Mouse (Mus musculus): ENCODE measurements around the gene Etnk1. TPM values are rescaled to one million over a fixed set of nuclear protein-coding genes. Genes with fewer than 3 reads are reported as not detected.

Etnk1 gene
- polyA plus RNA-seq, 1 experiment, result 113 TPM

DNA sequence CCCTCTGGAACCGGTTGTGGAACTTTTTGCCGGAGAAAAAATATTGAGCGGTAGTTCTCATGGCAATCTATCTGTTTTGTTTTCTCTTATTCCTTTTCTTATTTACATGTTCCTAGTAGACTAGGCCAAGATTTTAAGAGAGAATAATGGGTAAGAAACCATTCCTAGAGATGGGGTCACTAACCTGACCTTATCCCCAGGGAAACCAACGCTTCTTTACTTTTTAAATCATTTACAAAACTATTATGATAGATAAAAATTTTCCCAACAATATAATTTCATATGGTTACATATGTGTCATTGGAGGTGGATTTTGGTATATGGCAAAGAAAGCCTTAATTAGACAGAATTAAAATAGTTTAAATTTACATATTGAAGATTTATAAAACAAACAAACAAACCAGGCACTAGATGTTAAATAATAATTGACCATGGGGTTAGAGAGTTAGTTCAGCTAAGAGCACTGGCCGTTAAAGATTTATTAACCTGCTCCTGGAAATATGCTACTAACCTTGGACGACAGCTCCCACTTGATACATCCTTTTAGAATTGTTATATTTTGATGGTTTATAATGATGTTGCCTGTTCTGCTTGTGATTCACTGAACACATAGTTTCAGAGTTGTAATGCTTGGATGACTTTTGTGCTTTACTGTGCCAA lies 6.3 kb upstream of the Etnk1 start:
- H3K27me3 ChIP-seq (ENCODE audit: control insufficient read depth, insufficient read depth, low read length), result no peaks in the 10 kb centered on the region
- TF ChIP-seq POLR2A (IDR thresholded peaks at IDR 0.05; ENCODE audit: control insufficient read depth, extremely low read depth, insufficient read depth, low read length, poor library complexity), result no peak
- no peak for TF ChIP-seq CTCF (IDR thresholded peaks at IDR 0.05; ENCODE audit: borderline replicate concordance, control insufficient read depth, extremely low read depth, insufficient read depth, low read length, poor library complexity)
- 98% methylated on average over 6 of the region's 6 CpGs for WGBS
- DNase-seq, result no peak
- H3K4me3 ChIP-seq (ENCODE audit: control insufficient read depth, insufficient read depth, low read length), result no peak overlapping the region
- no peaks in the 10 kb centered on the region for H3K36me3 ChIP-seq (ENCODE audit: control insufficient read depth, insufficient read depth, low read length)
- peaks cover 29% of the 10 kb centered on the region for H3K4me1 ChIP-seq (replicated peaks; ENCODE audit: control insufficient read depth, insufficient read depth, low read length)
- no peak overlapping the region for H3K27ac ChIP-seq (ENCODE audit: control insufficient read depth, insufficient read depth, low read length)

DNA sequence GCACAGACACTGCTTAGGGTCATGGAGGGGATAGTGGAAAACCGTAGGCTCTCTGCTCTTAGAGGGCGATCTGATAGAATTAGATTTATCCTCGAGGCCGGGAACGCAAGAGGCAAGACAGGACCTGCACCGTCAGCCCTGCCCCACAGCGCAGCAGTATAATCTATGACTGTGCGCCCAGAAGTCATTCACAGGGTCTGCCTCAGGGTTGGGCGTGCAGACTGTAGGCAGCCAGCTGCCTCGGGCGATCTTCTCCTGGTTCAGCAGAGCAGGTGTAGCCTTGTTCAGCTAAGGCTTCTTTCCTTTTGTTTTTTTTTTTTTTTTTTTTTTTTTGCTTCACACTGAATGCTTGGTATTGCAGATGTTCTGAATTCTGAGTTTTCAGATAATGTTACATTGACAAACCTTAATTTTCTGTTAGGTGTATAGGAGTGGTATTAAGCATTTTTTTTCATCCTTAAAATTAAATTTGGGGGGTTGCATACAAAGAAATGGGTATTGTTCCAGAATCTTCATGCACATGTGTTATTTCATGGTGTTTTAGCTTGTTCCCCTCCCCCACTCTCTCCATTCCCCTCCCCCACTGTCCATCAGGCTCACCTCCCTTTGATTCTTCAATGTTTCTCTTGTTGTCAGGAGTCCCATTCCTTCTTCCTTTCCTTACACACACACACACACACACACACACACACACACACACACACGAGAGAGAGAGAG lies 4.7 kb upstream of the Etnk1 start:
- TF ChIP-seq POLR2A (IDR thresholded peaks at IDR 0.05; ENCODE audit: control insufficient read depth, extremely low read depth, insufficient read depth, low read length, poor library complexity), result no peak
- TF ChIP-seq CTCF (IDR thresholded peaks at IDR 0.05; ENCODE audit: borderline replicate concordance, control insufficient read depth, extremely low read depth, insufficient read depth, low read length, poor library complexity), result no peak
- 37% methylated on average over 11 of the region's 12 CpGs for WGBS
- H3K27me3 ChIP-seq (ENCODE audit: control insufficient read depth, insufficient read depth, low read length), result no peaks in the 10 kb centered on the region
- H3K4me1 ChIP-seq (replicated peaks; ENCODE audit: control insufficient read depth, insufficient read depth, low read length), result peaks cover 26% of the 10 kb centered on the region
- H3K4me3 ChIP-seq (ENCODE audit: control insufficient read depth, insufficient read depth, low read length), result no peak overlapping the region
- H3K27ac ChIP-seq (ENCODE audit: control insufficient read depth, insufficient read depth, low read length), result peak overlapping the region; percentile 82
- no peaks in the 10 kb centered on the region for H3K36me3 ChIP-seq (ENCODE audit: control insufficient read depth, insufficient read depth, low read length)
- DNase-seq, result peak; percentile 52

DNA sequence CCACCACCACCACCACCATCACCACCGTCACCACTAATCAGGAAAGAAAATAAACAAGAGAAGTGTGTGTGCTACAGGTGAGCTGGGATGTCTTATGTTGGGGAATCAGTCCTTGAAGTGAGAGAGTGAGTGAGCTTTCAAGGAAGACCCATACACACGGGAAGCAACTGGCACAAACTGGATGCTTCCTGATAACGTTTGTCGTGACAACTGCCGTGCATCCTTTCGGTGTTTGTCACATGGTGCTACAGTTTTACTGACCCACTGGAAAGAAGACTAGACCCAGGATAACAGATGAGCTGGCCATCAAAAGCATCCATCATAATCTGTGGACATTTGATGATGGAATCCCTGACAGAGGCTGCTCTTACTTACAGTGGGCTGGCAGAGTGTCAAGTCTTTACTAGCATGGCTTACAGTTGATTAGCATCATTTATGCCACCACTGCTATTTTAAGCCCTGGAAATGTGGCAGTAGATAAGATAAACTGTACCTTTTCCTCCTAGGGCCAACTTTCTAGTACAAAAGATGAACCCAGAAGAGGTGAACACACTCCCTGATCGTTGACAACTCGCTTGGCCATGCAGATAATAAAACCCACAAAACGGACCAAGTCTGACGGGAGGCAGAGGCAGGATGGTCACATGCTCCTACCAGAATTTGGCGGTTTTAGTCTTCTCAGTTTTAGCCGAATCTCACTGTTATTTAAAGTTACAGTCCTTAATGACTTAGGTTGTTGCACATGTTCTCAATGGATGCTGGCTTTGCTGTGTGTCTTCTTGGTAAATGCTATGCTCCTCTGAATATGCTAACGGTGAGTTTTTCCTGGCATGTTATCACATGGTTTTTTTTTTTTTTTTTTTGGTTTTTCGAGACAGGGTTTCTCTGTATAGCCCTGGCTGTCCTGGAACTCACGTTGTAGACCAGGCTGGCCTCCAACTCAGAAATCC lies 2.8 kb upstream of the Etnk1 start:
- 62% methylated on average over 15 of the region's 15 CpGs for WGBS
- no peak for DNase-seq
- peak overlapping the region; percentile 7; the same call in 1 of the 2 replicates for H3K27ac ChIP-seq (ENCODE audit: control insufficient read depth, insufficient read depth, low read length)
- peaks cover under 1% of the 10 kb centered on the region; the same call in 1 of the 2 replicates for H3K36me3 ChIP-seq (ENCODE audit: control insufficient read depth, insufficient read depth, low read length)
- peaks cover 21% of the 10 kb centered on the region for H3K4me1 ChIP-seq (replicated peaks; ENCODE audit: control insufficient read depth, insufficient read depth, low read length)
- H3K4me3 ChIP-seq (ENCODE audit: control insufficient read depth, insufficient read depth, low read length), result no peak overlapping the region
- H3K27me3 ChIP-seq (ENCODE audit: control insufficient read depth, insufficient read depth, low read length), result no peaks in the 10 kb centered on the region
- TF ChIP-seq CTCF (IDR thresholded peaks at IDR 0.05; ENCODE audit: borderline replicate concordance, control insufficient read depth, extremely low read depth, insufficient read depth, low read length, poor library complexity) (no peak), POLR2A (IDR thresholded peaks at IDR 0.05; ENCODE audit: control insufficient read depth, extremely low read depth, insufficient read depth, low read length, poor library complexity) (no peak)

DNA sequence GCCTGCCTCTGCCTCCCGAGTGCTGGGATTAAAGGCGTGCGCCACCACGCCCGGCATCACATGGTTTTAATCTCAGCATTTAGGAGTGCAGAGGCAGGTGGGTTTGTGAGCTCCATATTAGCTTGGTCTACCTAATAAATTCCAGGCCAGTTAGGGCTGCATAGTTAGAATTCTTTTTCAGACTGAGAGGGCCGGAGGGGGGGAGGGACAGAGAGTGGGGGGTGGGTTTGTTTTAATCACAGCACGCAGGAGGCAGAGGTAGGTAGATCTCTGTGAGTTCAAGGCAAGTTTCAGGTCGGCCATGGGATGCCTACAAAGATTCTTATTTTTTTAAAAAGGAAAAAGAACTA lies 2.1 kb upstream of the Etnk1 start:
- Histone ChIP-seq H3K36me3 (ENCODE audit: control insufficient read depth, insufficient read depth, low read length) (peaks cover 3% of the 10 kb centered on the region; the same call in 1 of the 2 replicates), H3K4me3 (ENCODE audit: control insufficient read depth, insufficient read depth, low read length) (no peak overlapping the region), H3K4me1 (replicated peaks; ENCODE audit: control insufficient read depth, insufficient read depth, low read length) (peaks cover 23% of the 10 kb centered on the region), H3K27ac (ENCODE audit: control insufficient read depth, insufficient read depth, low read length) (no peak overlapping the region), H3K27me3 (ENCODE audit: control insufficient read depth, insufficient read depth, low read length) (no peaks in the 10 kb centered on the region)
- TF ChIP-seq POLR2A (IDR thresholded peaks at IDR 0.05; ENCODE audit: control insufficient read depth, extremely low read depth, insufficient read depth, low read length, poor library complexity), result no peak
- no peak for TF ChIP-seq CTCF (IDR thresholded peaks at IDR 0.05; ENCODE audit: borderline replicate concordance, control insufficient read depth, extremely low read depth, insufficient read depth, low read length, poor library complexity)
- 97% methylated on average over 8 of the region's 8 CpGs for whole genome bisulfite sequencing
- no peak for DNase-seq

DNA sequence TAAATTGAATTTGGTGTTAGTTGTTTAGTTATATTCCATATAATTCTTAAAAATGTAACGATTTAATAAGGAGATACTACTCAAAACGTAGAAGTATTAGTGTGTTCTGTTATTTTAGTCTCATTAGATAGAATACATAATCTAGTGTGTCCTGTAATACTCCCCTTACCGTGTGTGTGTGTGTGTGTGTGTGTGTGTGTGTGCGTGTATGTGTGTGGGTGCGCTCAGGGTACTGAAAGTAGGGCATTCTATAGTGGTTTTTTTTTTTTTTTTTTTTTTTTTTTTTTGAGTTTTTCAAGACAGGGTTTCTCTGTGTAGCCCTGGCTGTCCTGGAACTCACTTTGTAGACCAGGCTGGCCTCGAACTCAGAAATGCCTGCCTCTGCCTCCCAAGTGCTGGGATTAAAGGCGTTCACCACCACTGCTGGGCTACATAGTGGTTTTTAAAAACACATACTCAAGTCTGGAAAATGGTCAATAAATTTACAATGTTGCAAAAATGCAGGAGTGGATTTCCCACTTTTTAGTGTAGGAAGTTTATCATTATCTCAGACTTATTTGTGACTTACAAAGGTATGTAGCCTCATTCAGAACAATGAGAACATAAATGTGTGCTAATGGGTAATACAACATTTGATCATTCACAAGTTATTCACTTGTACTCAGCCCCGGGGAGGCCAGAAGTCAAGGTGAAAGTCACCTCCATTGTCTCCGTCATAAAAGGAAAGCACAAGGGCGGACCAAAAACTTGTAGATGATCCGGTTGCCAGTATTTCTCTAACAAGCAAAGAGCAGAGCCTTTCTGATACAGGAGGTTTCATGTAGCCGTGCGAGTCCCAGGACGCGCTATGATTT lies 1.4 kb upstream of the Etnk1 start:
- WGBS, result 46% methylated on average over 15 of the region's 15 CpGs
- Histone ChIP-seq H3K27me3 (ENCODE audit: control insufficient read depth, insufficient read depth, low read length) (no peaks in the 10 kb centered on the region), H3K36me3 (ENCODE audit: control insufficient read depth, insufficient read depth, low read length) (peaks cover 3% of the 10 kb centered on the region; the same call in 1 of the 2 replicates), H3K27ac (ENCODE audit: control insufficient read depth, insufficient read depth, low read length) (peak overlapping the region; percentile 89), H3K4me3 (ENCODE audit: control insufficient read depth, insufficient read depth, low read length) (no peak overlapping the region), H3K4me1 (replicated peaks; ENCODE audit: control insufficient read depth, insufficient read depth, low read length) (peaks cover 23% of the 10 kb centered on the region)
- TF ChIP-seq POLR2A (IDR thresholded peaks at IDR 0.05; ENCODE audit: control insufficient read depth, extremely low read depth, insufficient read depth, low read length, poor library complexity), result no peak
- no peak for TF ChIP-seq CTCF (IDR thresholded peaks at IDR 0.05; ENCODE audit: borderline replicate concordance, control insufficient read depth, extremely low read depth, insufficient read depth, low read length, poor library complexity)
- DNase-seq, result no peak
